ENCODE assay signal across 8 mouse cellular contexts in genomic region chr19:6498350-6499131, GRCm38 (mm10). TPM values are rescaled to one million over a fixed set of nuclear protein-coding genes. Genes with fewer than 3 reads are reported as not detected.
A peak's percentile ranks its signal among the peaks of the same experiment; 100 is the strongest.
DNase-seq lines count a peak whose midpoint lies in the region; ATAC-seq and TF ChIP-seq lines count a peak whose summit lies in the region.

No protein-coding gene starts in this region.

- H3K27me3 ChIP-seq in liver, adult 2 months (ENCODE audit: control insufficient read depth, insufficient read depth, low read length), result peaks cover 26% of the 10 kb centered on the region
- peaks cover 100% of the 10 kb centered on the region for H3K27me3 ChIP-seq in forebrain, embryonic 10.5 days (ENCODE audit: poor library complexity, severe bottlenecking)
- peaks cover 85% of the 10 kb centered on the region for H3K27me3 ChIP-seq in intestine, embryonic 16.5 days (replicated peaks; ENCODE audit: control insufficient read depth, insufficient read depth, low read length)
- 0 out of 2 replicates have a peak, but pooled peaks cover 2% of the 10 kb centered on the region for H3K27me3 ChIP-seq in neural tube, embryonic 14.5 days (ENCODE audit: control insufficient read depth, insufficient read depth, low read length)

- TF ChIP-seq POLR2A in liver, adult 2 months (IDR thresholded peaks at IDR 0.05; ENCODE audit: extremely low read depth, insufficient read depth, low read length), result no peak

- H3K36me3 ChIP-seq in liver, adult 2 months (ENCODE audit: control insufficient read depth, insufficient read depth, low read length), result no peaks in the 10 kb centered on the region
- no peaks in the 10 kb centered on the region for H3K36me3 ChIP-seq in forebrain, embryonic 10.5 days (replicated peaks)
- no peaks in the 10 kb centered on the region for H3K36me3 ChIP-seq in intestine, embryonic 16.5 days (ENCODE audit: control insufficient read depth, insufficient read depth, low read length)
- H3K36me3 ChIP-seq in neural tube, embryonic 14.5 days (ENCODE audit: control insufficient read depth, insufficient read depth, low read length), result no peaks in the 10 kb centered on the region; the same call in 1 of the 2 replicates

- peak overlapping the region; percentile 9; the same call in 1 of the 2 replicates for H3K4me3 ChIP-seq in liver, adult 2 months (ENCODE audit: insufficient read depth, low read depth, low read length)
- H3K4me3 ChIP-seq in forebrain, embryonic 10.5 days, result peak overlapping the region; percentile 84
- H3K4me3 ChIP-seq in intestine, embryonic 16.5 days (ENCODE audit: low read length), result peak overlapping the region; percentile 53
- peak overlapping the region; percentile 96 for H3K4me3 ChIP-seq in neural tube, embryonic 14.5 days (ENCODE audit: low read depth, low read length)

- no peaks in the 10 kb centered on the region for H3K9me3 ChIP-seq in forebrain, embryonic 10.5 days
- no peaks in the 10 kb centered on the region for H3K9me3 ChIP-seq in intestine, embryonic 16.5 days (ENCODE audit: control insufficient read depth, low read length)
- H3K9me3 ChIP-seq in neural tube, embryonic 14.5 days (ENCODE audit: control insufficient read depth, low read length), result no peaks in the 10 kb centered on the region

- no peaks in the 10 kb centered on the region for H3K4me1 ChIP-seq in liver, adult 2 months (ENCODE audit: control insufficient read depth, insufficient read depth, low read length)
- H3K4me1 ChIP-seq in forebrain, embryonic 10.5 days, result peaks cover 91% of the 10 kb centered on the region
- H3K4me1 ChIP-seq in intestine, embryonic 16.5 days (ENCODE audit: control insufficient read depth, insufficient read depth, low read length), result peaks cover 13% of the 10 kb centered on the region; the same call in 1 of the 2 replicates
- peaks cover 36% of the 10 kb centered on the region for H3K4me1 ChIP-seq in neural tube, embryonic 14.5 days (ENCODE audit: control insufficient read depth, insufficient read depth, low read length)

- ATAC-seq in intestine, embryonic 16.5 days, result no peak
- ATAC-seq in neural tube, embryonic 14.5 days (ENCODE audit: low read depth), result no peak

- no peaks in the 10 kb centered on the region for H3K79me2 ChIP-seq in liver, adult 2 months (ENCODE audit: control insufficient read depth, insufficient read depth, low read length)

- peak overlapping the region; percentile 75 for H3K4me2 ChIP-seq in intestine, embryonic 16.5 days (ENCODE audit: low read depth, low read length)
- H3K4me2 ChIP-seq in neural tube, embryonic 14.5 days (ENCODE audit: low read depth, low read length), result peak overlapping the region; percentile 77

- DNase-seq in liver, adult 2 months (ENCODE audit: extremely low read depth, low read depth, low spot score), result no peak
- no peak for DNase-seq in liver
- DNase-seq in forebrain, embryonic 10.5 days (ENCODE audit: extremely low spot score, low spot score), result no peak
- DNase-seq in thymus, adult 18-20 months, result no peak
- no peak for DNase-seq in urinary bladder, postnatal 25 days (ENCODE audit: low spot score)
- DNase-seq in thymus, postnatal 36 days, result no peak

- WGBS in liver, adult 2 months, result 6% methylated on average over 38 of the region's 38 CpGs
- WGBS in forebrain, embryonic 10.5 days, result 5% methylated on average over 30 of the region's 38 CpGs
- 8% methylated on average over 30 of the region's 38 CpGs for WGBS in intestine, embryonic 16.5 days
- WGBS in neural tube, embryonic 14.5 days, result 3% methylated on average over 32 of the region's 38 CpGs

- H3K27ac ChIP-seq in liver, adult 2 months (replicated peaks; ENCODE audit: insufficient read depth, low read depth, low read length), result no peak overlapping the region
- peak overlapping the region; percentile 92 for H3K27ac ChIP-seq in forebrain, embryonic 10.5 days
- no peak overlapping the region for H3K27ac ChIP-seq in intestine, embryonic 16.5 days (ENCODE audit: low read length)
- peak overlapping the region; percentile 94 for H3K27ac ChIP-seq in neural tube, embryonic 14.5 days (ENCODE audit: low read depth, low read length)

- H3K9ac ChIP-seq in liver, adult 2 months (ENCODE audit: low read depth, low read length), result peak overlapping the region; percentile 23; the same call in 1 of the 2 replicates
- peak overlapping the region; percentile 64 for H3K9ac ChIP-seq in intestine, embryonic 16.5 days (ENCODE audit: low read depth, low read length)
- peak overlapping the region; percentile 99 for H3K9ac ChIP-seq in neural tube, embryonic 14.5 days (replicated peaks; ENCODE audit: low read depth, low read length)

- TF ChIP-seq CTCF in liver, adult 2 months (IDR thresholded peaks at IDR 0.05; ENCODE audit: low read depth, low read length), result no peak

RNA-seq across cellular contexts. Expression of gene Slc22a12, which starts 44.3 kb away (rescaled TPM):
- total RNA-seq in liver, adult 2 months (2014; rRNA removed), result 0.34 TPM in 1 of 2 replicates, not detected in the other
- not detected in 2 replicates for polyA plus RNA-seq in liver, adult 2 months (2012; rRNA removed)
- not detected in 2 replicates for polyA plus RNA-seq in forebrain, embryonic 10.5 days (2016; fragmentation: Nextera tagmentation; extraction: Ambion mirVana)
- polyA plus RNA-seq in intestine, embryonic 16.5 days (2015; fragmentation: Nextera tagmentation; extraction: Ambion mirVana), result not detected in 2 replicates
- polyA plus RNA-seq in neural tube, embryonic 14.5 days (2014; fragmentation: Nextera tagmentation; extraction: Ambion mirVana), result 0.11 TPM in 1 of 2 replicates, not detected in the other

Comparison
In these comparisons a context has a peak if more than half of its experiments do, and no peak if none do; other contexts are left out.
1. H3K27ac ChIP-seq: peak in forebrain, embryonic 10.5 days (single experiment) and neural tube, embryonic 14.5 days (single experiment); none in liver, adult 2 months (single experiment) and intestine, embryonic 16.5 days (single experiment).
2. H3K4me3 ChIP-seq: peak in every context shown above with its lines; median percentile 96 in neural tube, embryonic 14.5 days; 84 in forebrain, embryonic 10.5 days; 53 in intestine, embryonic 16.5 days; 9 in liver, adult 2 months.
3. H3K9ac ChIP-seq: peak in every context shown above with its lines; median percentile 99 in neural tube, embryonic 14.5 days; 64 in intestine, embryonic 16.5 days; 23 in liver, adult 2 months.